Mouse (Mus musculus): Measurements from ENCODE around the gene BC028528.

GRCm38 (mm10) chr3:95861216-95861615 is 30.6 kb downstream of the BC028528 start:
- TF ChIP-seq EP300 (IDR thresholded peaks at IDR 0.05; ENCODE audit: insufficient read depth, low read depth, low read length) = no peak
- TF ChIP-seq CTCF (IDR thresholded peaks at IDR 0.05) = peak; percentile 57
